Mouse (Mus musculus) frontal cortex, adult (tissue): ENCODE measurements around the gene Bola2.

ENCODE experiments used
- ATAC-seq: cut with Nextera tagmentation; 2 replicates; pipeline ENCODE4 v1.9.2; 2017; ENCODE audit warnings: mild to moderate bottlenecking, moderate library complexity, mixed read lengths; ENCODE audit not compliant: low TSS enrichment

Bola2 gene

DNA sequence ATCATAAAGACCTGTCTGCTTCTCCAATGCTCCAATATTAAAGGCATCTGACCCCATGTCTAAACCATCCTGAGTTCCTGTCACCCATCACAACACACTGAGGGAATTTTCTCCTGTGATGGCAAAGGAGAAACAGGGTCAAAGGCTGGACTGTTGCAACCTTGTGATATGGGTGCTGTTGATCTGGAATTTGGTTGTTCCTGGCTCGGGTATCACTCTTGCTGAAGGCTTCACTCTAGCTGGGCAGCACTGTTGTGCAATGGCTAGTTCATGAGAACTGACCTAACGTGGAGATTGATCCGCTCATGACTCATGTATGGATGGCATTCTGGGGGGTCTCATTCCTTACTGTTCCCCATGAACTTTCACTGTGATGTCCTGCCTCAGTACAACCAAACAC, 6.2 kb upstream of the Bola2 start:
- no peak for ATAC-seq

DNA sequence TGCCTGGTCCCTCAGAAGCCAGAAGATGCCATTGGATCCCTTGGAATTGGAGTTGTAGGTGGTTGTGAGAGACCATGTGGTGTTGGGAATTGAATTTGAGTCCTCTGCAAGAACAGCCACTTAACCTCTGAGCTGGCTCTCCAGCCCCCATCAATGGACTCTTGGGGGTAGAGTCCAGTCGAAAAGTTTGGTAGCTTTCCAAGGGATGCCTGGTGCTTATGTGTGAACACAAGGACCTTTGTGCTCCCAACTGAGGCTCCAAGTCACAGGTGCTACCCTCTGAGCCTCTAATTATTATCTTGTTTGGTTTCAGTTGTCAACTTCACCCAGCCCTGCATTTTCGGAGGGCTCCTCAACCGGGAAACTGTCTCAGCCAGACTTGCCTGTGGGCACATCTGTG, 4.5 kb upstream of the Bola2 start:
- ATAC-seq: no peak

DNA sequence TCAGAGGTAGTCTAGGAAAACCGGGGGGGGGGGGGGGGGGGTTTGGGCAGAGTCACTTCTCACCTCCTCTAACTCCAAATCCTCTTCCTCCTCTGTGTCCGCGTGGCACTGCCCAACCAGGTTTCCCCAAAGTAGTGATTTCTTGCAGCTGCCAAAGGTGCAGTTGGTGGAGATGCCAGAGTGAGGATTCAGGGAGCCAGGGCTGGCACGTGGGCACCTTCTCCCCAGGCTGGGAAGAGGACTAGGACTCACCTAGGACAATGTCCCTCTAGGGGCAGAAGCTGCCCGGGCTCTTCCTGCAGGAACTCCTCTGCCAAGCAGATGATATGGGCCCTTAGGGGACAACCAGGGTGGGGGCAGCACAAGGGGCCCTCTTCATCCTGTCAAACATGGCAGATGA, 3.5 kb upstream of the Bola2 start:
- no peak for ATAC-seq

DNA sequence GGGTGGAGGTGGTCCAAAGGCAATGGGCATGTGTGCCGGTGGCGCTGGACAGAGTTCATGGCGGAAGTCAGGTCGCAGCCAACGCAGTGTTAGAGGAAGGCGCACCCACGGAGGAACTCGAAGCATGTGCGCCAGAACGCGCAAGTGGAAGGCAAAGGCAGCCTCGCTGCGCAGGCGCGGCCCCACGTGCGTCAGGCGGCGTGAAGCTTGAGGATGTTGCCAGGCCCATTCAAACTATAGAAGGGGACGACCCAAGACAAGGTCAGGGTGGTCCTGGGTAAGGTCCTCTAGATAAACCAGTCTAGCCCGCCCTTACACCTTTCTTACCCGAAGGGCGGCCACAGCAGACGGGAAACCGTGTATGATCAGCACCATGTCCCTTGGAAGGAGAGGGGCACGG, 2.8 kb upstream of the Bola2 start:
- no peak for ATAC-seq

DNA sequence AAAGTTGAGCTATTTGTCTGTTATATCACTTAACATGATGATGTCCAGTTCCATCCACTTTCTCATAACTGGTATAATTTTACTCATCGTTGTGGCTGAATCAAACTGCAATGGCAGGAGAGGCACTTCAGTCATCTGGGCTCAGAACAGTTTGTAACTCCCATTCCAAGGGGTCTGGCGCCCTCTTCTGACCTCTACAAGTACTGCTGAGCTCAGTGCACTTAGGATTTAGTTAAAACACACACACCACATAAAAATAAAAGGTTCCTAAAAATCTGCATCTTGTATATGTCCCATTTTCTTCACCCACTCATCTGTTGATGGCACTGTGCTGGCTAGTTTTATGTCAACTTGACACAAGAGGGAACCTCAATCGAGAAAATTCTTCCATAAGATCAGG, 1.9 kb upstream of the Bola2 start:
- no peak for ATAC-seq

DNA sequence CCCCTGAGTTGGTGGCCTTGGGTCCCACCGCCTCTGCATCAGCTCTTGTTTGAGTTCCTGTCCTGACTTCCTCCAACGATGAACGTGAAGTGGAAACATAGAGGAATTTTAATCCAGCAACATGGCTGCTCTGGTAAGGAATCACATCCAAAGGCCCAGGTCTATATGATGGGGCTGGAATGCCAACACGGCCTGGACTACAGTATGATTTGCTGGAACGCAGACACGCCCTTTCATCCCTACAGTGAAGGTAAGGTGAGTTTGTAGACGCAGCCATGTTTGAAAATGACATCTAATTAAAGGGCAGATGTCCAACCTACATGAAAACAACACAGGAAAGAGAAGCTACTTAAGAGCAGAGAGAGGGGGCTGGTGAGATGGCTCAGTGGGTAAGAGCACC, 1.4 kb upstream of the Bola2 start:
- no peak for ATAC-seq

DNA sequence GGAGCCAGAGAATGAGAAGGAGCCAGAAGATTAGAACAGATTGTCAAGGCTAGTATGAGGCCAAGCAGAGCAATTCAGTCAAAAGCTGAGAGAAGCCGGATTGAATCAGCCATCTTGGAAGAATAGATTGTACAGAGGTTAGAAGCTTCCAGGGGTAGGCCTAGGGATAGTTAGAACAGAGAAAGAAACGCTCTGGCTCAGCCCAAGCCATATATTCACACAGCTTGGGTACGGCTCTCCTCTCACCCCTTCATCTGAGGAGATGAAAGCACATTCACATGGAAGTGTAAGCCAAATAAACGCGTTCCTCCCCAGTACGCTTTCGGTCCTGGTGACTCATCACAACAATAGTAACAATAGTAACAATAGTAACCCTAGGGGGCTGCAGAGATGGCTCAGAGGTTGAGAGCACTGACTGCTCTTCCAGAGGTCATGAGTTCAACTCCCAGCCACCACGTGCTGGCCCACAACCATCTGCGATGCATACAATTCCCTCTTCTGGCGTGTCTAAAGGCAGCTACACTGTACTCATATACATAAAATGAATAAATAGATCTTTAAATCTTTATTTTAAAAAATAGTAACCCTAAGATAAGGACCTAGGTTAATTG, 655 bp upstream of the Bola2 start:
- no peak for ATAC-seq

DNA sequence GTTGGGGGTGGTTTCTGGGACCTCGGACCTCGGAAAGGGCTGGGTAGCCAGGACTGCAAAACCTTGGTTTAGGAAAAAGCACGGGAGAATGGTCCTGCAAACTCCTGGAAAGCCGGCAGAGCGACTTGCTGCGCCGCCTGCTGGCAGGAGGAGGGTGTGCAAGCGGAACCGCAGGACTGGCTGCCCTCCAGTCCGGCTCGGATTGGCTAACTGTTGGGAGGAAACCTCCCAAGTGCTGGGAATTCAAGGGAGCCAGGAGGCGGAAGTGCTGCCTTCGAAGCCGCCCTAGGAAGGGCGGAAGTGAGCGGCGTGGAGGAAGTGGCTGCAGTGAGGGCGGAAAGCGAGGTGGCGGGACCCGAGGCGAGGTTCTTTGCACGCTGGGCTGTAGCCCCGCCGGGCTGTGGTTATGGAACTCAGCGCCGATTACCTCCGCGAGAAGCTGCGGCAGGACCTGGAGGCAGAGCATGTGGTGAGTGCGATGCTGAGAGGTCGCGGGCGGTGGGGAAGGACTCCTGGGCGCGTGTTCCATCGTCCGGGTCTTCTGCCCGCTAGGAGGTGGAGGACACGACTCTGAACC, 518 bp downstream of the Bola2 start, which contains the start of gene Slx1b:
Gene Slx1b (minus strand): TSS at position 154 of the 577 bp plus-strand sequence.
- peak; percentile 92 for ATAC-seq

DNA sequence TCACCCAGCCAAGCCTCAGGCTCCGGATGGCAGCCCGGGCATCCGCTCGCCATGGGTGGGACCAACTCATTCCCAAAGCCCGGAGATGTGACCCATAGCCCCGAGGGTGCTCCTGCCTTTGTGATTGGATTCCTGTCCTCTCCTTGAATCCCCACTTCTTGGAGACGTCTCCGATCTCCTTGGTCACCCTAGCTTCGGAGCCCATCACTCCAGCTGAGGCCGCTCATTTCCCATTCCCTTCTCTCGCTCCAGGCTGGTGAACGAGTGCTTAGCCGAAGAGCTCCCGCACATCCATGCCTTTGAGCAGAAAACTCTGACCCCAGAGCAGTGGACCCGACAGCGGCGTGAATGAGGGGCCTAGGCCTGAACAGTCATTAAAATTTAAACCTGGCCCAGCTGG, 1.1 kb downstream of the Bola2 start:
- ATAC-seq: no peak

DNA sequence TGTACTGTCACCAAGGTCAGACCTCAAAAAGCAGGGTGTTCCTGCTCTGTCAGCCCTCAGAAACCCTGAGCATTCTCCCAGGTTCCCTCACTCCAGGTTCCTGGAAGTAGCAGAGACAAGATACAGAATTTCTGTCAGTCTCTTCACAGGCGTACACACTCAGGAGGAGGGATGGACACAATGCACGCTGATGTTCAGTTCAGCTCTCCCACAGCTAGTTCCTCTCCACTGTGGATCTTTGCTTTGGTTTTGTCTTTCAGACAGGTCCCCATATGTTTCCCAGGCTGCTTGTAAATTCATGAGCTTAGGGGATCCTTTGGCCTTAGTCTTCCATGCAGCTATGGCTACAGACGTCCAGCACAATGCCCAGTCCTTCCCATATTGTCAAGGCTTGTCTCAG, 1.7 kb downstream of the Bola2 start:
- ATAC-seq: no peak

DNA sequence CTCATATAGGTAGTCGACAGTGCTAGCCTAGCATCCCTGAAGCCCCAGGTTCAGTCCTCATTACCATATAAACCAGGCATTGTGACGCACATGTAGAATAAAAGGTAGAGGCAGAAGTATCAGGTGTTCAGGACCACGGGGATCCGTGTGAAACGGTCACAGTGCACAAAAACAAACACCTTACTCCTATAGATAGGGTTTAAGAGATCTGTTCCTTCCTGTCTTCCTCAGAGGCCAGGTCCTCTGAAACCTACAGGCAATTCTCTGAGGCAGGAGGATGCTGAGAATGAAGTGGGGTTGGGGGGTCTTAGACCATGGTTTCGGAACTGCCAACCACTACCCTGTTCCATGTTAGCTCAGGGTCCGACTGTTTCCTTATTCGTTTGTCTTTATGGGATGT, 2.6 kb downstream of the Bola2 start:
- no peak for ATAC-seq

DNA sequence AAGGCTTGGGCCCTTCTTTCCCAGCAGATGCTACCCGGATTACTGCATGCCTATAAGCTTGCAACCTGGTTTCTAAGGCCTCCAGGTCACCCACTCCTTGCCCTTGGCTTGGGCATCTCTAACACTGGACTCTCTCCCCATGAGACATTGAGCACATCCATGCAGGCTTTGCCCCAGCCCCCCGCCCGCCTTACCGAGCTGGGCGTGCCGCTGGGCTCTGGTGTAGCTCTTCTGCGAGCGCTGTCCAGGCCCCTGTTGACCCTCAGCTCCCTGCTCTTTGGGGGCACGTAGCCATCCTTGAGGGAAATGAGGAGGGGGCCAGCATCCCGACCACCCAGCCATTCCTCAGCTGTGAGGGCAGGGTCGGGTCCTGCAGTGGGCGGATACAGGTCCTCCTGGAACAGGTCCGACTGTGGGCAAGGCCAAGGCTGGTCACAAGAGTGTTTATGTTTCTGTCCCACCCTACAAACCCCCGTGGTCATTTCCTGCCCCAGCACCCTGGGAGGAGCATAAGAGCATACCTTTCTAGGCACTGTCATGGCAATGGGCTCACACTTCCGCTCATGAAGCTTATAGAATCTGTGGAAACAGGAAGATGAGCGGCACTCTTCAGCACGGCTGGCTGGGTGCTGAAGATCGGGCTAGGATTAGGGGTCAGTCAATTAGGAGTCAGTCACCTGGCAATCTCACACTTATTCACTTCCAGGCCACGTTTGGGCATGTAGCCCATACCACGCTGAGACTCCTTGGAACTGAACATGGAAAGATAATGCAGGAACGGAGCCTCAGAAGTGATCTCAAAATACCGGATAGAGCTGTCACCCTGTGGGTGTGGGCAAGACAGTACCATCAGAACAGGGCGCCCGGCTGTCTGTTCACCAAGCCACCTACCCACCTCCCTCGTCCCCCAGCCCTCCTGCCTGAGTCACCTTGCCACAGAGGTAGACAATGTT, 5.1 kb downstream of the Bola2 start:
- ATAC-seq: no peak

DNA sequence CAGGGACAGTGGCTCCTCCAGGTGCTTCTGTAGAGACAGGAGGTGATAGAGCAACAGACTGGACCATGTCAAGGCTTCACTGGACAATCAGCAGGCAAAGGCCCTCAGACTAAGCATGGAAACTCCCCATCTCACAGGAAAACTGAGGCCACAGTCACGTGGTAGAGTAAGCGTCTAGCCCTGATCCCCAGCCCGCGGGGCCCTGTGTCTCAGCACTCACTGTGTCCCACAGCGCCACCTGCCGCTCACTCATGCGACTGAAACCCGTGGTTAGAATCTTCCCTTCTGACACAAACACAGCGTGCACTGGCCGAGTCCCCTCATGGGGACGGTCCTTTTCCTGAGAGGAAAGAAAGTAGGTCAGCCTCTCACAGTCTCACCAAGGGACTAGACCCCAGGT, 5.9 kb downstream of the Bola2 start:
- 0 out of 2 replicates have a peak, but pooled peaks have one; percentile 26 for ATAC-seq

DNA sequence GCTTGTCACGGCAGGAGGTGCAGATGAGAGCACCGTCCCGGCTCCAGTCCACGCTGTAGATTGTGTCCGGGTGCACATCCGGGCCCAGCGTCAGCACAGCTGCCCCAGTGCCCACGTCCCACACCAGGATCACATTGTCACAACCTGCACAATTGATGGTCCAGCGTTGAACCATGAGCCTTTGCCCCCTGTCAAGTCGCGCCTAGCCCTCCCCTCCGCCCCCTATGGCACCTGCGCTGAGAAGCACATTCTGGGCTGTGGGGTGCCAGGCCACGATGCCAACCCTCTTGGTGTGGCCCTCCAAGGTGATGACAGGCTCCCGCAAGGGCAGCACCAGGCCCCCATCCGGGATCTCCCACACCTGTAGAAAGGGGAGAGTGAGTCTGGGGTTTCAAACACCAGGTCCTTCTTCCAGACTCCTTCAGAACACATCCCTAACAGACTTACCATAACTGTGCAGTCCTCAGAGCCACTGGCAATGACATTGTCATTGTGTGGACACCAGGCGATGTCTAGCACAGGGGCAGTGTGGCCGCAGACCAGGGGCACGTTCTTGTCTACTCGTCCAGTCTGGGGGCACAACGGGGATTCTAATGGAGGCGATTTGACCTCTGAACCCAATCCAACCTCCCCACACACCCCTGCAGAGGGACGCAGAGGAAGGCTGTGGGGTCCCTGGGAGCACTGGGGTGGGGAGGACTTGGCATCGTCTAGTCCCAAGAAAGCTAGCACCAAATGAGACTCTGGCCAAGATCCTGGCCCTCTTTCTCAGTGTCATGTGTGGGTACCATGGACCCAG, 6.6 kb downstream of the Bola2 start:
- ATAC-seq: no peak

DNA sequence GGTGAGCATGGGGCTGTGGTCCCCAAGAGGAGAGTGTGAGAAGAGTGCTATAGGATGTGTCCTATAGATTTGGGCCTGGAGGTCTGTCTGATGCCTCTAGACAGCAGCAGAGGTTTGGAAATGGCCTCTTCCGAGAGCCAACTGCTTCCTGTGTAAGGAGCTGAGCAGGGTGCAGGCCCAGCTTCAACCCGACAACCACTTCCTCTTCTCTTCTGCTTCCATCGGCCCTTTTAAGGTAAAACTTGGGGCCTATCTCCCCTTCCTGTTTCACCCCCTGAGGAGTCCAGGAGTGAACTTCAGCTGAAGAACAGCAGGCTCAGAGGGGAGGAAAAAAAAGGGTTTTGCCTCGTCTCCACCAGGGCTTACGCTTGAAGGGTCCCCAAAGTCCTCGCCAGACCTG, 7.2 kb downstream of the Bola2 start:
- no peak for ATAC-seq

DNA sequence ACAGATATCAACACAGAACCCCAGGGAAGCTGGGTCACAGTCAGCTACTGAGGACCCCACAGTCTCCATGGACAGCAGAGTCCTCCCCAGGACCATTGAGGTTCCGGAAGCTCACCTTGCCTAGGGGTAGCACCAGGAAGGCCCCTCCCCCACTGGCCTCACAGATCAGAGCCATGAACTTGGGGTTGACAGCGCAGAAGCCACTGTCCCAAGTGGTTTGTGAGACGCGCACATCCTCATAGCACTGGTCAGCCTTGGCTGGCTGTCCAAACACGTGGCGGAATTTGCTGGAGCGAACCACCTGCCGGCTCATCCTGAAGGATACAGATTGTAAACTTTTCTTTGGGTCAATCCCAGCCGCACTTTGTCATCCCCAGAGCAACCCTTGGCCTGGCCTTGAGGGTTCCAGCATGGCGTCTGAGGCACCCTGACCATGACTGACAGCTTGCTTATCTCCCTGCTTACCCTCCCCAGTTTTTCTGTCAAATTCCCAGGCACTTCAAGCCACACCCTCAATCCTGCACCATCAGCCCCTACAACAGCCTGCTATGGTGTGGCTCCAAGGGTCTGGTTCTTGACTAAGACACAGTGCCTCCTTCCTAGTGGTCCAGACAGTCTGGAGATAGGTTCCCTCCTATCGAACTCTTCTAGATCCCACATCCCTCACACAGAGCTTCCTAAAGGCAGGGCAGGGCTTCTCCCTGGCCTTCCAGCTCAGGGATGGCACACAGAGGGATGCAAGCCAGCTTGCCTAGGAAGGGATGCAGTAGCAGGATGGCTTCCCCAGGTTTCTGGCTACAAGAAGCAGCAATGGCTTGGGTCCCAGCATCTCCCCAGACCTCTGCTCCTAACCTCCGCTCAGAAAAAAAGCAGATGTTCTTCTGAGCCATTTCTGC, 7.9 kb downstream of the Bola2 start:
- ATAC-seq: no peak

DNA sequence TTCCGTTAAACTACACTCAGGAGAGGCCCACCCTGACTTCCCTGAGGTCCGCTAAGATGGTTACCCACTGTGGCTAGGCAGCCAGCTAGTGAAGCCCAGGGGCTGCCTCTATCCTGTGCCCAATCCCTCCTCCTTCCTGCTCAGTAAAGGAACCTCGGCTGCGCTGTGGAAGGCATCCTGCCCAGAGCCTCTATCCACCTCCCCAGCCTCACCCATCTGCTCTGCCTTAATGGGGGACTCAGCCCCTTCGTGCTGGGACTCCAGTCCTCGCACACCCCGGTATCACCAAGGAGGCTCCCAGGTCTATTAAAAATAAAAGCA, 8.5 kb downstream of the Bola2 start:
- ATAC-seq: 0 out of 2 replicates have a peak, but pooled peaks have one; percentile 21

DNA sequence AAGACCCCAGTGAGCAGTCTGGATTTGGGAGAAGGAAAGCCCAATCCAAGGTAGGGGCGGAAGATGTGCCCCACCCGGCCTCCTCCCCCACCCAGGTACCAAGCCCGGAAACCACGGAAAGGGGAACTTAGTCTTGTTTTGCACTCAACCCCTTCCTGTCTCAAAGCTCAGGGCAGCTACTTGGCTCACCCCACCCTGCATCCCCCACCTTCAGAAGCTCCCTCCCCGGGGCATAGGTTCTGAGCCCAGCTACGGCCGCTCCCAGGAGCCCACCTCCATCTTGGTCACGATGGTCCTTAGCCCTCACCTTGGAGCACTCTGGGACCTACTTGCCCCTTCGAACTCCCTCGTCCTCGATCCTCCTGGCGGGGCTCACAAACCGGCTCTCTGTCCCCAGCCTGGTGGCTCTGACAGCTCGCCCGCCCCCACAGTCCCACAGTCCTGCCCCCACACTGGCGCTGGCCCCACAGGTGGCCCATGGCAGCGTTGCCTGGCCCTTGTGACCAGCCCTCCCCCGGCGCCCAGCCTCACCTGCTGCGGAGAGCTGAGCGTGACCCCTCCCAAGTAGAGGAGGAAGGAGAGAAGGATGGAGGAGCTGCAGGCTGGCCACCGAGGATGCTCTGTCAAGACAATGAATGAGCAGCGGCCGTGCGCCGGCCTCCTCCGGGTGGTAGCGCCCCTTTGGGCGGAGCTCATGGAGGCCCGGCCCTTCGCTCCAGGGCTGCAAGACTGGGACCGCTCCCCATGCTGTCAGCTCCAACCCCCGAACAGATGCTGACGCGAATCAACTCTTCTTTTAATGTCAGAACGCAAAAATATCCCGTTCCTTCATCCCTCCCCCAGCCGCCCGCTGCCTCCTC, 9.2 kb downstream of the Bola2 start:
- peak; percentile 83 for ATAC-seq

DNA sequence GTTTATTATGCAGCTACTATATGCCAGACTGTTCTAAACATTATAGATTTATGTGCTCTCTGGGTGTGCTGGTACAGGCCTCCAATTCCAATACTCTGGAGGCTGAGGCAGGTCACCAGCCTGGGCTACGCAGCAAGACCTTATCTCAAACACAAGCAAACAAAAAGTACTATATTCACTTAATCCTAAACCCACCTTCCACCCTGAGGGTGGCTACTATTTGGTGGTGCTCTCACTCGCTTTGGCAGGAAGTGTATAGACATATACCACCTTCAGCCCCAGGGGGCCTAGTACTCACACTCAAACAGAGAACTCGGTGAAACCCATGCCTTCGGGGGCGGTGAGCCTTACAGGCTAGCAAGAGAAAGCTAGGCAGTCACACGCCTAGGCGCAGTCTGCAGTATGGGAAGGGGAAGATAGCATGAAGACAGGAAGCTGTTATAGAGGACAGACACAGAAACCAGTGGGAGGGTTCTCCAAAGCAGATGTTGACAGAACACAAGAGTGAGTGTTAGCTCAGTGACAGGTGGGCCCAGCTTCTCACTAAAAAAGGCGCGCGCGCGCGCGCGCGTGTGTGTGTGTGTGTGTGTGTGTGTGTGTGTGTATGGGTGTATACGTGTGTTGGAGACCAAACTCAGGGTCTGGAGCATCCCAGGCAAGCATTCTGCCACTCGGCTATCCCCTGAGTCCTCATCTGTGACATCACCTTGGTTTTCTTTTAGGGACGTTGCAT, 12.4 kb downstream of the Bola2 start, which contains the start of gene Coro1a:
Gene Coro1a (minus strand): TSS at position 346 of the 733 bp plus-strand sequence.
- ATAC-seq: no peak
